Comparison of ENCODE assay signal across 10 mouse cellular contexts in the genomic region with DNA sequence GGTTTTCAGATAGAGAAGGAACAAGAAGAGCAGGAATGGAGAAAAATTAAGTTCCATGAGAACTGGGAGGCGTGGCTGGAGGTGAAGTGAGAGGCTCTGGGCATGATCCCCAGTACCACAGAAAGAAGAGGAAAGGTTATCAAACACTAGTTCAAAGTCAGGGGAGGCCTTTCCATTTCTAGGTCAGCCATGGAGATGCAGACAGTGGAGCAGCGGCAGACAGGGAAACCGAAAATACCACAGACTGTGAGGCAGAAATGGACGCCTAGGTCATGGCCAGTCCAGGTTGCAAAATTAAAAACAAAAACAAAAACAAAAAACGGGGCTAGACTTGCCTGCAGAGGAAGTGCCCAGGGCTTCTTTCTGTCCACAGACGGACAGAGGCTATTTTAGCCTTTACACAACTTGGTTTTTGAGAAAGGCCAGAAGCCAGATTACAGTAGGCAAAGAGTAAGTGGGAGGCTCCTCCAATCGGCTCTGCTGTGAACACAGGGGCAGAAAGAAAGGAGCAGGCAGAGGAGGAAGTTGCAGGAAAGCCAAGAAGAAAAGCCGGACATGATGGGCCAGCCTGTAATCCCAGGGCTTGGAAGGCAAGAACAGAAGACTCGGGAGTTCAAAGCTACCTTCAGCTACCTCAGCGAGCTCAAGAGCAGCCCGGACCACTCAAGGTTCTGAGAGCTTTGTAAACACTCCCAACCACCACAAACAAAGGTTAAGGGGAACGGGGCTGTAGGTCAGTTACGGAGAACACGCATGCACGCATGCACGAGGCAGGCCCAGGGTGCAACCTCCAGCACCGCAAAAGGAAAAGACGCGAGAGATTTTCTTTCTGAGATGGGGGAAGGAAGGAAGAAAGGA. TPM values are rescaled to one million over a fixed set of nuclear protein-coding genes. Genes with fewer than 3 reads are reported as not detected.
DNase-seq lines count a peak whose midpoint lies in the region; ATAC-seq lines count a peak whose summit lies in the region.
"Had no signal": no experiment of that assay in that cellular context is flagged by ENCODE, and none has a peak within 500 bp of the region (broad histone marks: within the 10 kb centered on the region; RNA-seq: fewer than 3 reads in every experiment).

No protein-coding gene starts in this region.

- H3K36me3 ChIP-seq in forebrain, embryonic 10.5 days (replicated peaks): peaks cover 40% of the 10 kb centered on the region
- H3K36me3 ChIP-seq in forebrain, embryonic 16.5 days (ENCODE audit: control insufficient read depth, insufficient read depth): no peaks in the 10 kb centered on the region
- H3K36me3 ChIP-seq in liver, embryonic 11.5 days (ENCODE audit: control insufficient read depth, insufficient read depth, low read length): no peaks in the 10 kb centered on the region
- H3K36me3 ChIP-seq in limb, embryonic 10.5 days: peaks cover 31% of the 10 kb centered on the region
- H3K36me3 ChIP-seq in hindbrain, embryonic 12.5 days: peaks cover 3% of the 10 kb centered on the region; the same call in 1 of the 2 replicates
- H3K36me3 ChIP-seq: liver, embryonic 15.5 days had no signal

- H3K4me2 ChIP-seq in forebrain, embryonic 16.5 days (ENCODE audit: low read length): no peak overlapping the region
- H3K4me2 ChIP-seq in liver, embryonic 11.5 days: peak overlapping the region; percentile 12; the same call in 1 of the 2 replicates
- H3K4me2 ChIP-seq in hindbrain, embryonic 12.5 days (replicated peaks): no peak overlapping the region
- H3K4me2 ChIP-seq: liver, embryonic 15.5 days had no signal

- 83% methylated on average over 19 of the region's 19 CpGs for WGBS in forebrain, embryonic 10.5 days
- WGBS in forebrain, embryonic 16.5 days: 77% methylated on average over 19 of the region's 19 CpGs
- 43% methylated on average over 19 of the region's 19 CpGs for whole genome bisulfite sequencing in liver, embryonic 11.5 days
- 75% methylated on average over 19 of the region's 19 CpGs for WGBS in limb, embryonic 10.5 days
- 82% methylated on average over 19 of the region's 19 CpGs for WGBS in hindbrain, embryonic 12.5 days

- DNase-seq in forebrain, embryonic 10.5 days (ENCODE audit: extremely low spot score, low spot score): no peak
- no peak for DNase-seq in liver, embryonic 11.5 days (ENCODE audit: low spot score)
- no peak for DNase-seq in liver
- DNase-seq in limb, embryonic 10.5 days (ENCODE audit: low spot score): no peak
- DNase-seq in embryo, embryonic 11 days: no peak

- H3K9me3 ChIP-seq in forebrain, embryonic 10.5 days: no peaks in the 10 kb centered on the region
- no peaks in the 10 kb centered on the region for H3K9me3 ChIP-seq in forebrain, embryonic 16.5 days (ENCODE audit: control insufficient read depth, low read length)
- H3K9me3 ChIP-seq in liver, embryonic 11.5 days (ENCODE audit: control insufficient read depth, low read length): no peaks in the 10 kb centered on the region
- no peaks in the 10 kb centered on the region for H3K9me3 ChIP-seq in limb, embryonic 10.5 days (replicated peaks)
- H3K9me3 ChIP-seq in hindbrain, embryonic 12.5 days (replicated peaks): no peaks in the 10 kb centered on the region
- H3K9me3 ChIP-seq: liver, embryonic 15.5 days had no signal

- 0 out of 2 replicates have a peak overlapping the region, but pooled peaks have one; percentile 20 for H3K27ac ChIP-seq in forebrain, embryonic 10.5 days
- H3K27ac ChIP-seq in forebrain, embryonic 16.5 days (ENCODE audit: low read length): no peak overlapping the region
- H3K27ac ChIP-seq in liver, embryonic 11.5 days (ENCODE audit: low read depth, low read length): peak overlapping the region; percentile 19; the same call in 1 of the 2 replicates
- H3K27ac ChIP-seq in limb, embryonic 10.5 days: peak overlapping the region; percentile 61
- H3K27ac ChIP-seq in hindbrain, embryonic 12.5 days: no peak overlapping the region
- H3K27ac ChIP-seq: left cerebral cortex, adult 2 months; liver, embryonic 15.5 days had no signal

- H3K4me1 ChIP-seq in forebrain, embryonic 10.5 days: peaks cover 53% of the 10 kb centered on the region
- peaks cover 16% of the 10 kb centered on the region for H3K4me1 ChIP-seq in forebrain, embryonic 16.5 days (replicated peaks; ENCODE audit: control insufficient read depth, insufficient read depth, low read length)
- H3K4me1 ChIP-seq in liver, embryonic 11.5 days (replicated peaks; ENCODE audit: control insufficient read depth, insufficient read depth, low read length): peaks cover 6% of the 10 kb centered on the region
- H3K4me1 ChIP-seq in limb, embryonic 10.5 days: peaks cover 44% of the 10 kb centered on the region
- H3K4me1 ChIP-seq in hindbrain, embryonic 12.5 days: peaks cover 35% of the 10 kb centered on the region
- H3K4me1 ChIP-seq: liver, embryonic 15.5 days had no signal

- no peak overlapping the region for H3K4me3 ChIP-seq in forebrain, embryonic 10.5 days
- H3K4me3 ChIP-seq in forebrain, embryonic 16.5 days (replicated peaks; ENCODE audit: low read length): no peak overlapping the region
- H3K4me3 ChIP-seq in liver, embryonic 11.5 days (ENCODE audit: low read depth, low read length): no peak overlapping the region
- H3K4me3 ChIP-seq in limb, embryonic 10.5 days: no peak overlapping the region
- no peak overlapping the region for H3K4me3 ChIP-seq in hindbrain, embryonic 12.5 days
- H3K4me3 ChIP-seq: left cerebral cortex, adult 2 months; liver, embryonic 15.5 days had no signal

- H3K27me3 ChIP-seq in forebrain, embryonic 10.5 days (ENCODE audit: poor library complexity, severe bottlenecking): no peaks in the 10 kb centered on the region
- no peaks in the 10 kb centered on the region for H3K27me3 ChIP-seq in forebrain, embryonic 16.5 days (replicated peaks; ENCODE audit: control insufficient read depth, insufficient read depth, low read length)
- H3K27me3 ChIP-seq in liver, embryonic 11.5 days (replicated peaks; ENCODE audit: control insufficient read depth, insufficient read depth, low read length): peaks cover 3% of the 10 kb centered on the region; the same call in 1 of the 2 replicates
- H3K27me3 ChIP-seq in limb, embryonic 10.5 days (ENCODE audit: low read depth, poor library complexity, severe bottlenecking): no peaks in the 10 kb centered on the region
- no peaks in the 10 kb centered on the region for H3K27me3 ChIP-seq in hindbrain, embryonic 12.5 days

- H3K9ac ChIP-seq in forebrain, embryonic 16.5 days (replicated peaks; ENCODE audit: low read depth, low read length): no peak overlapping the region
- no peak overlapping the region for H3K9ac ChIP-seq in liver, embryonic 11.5 days (ENCODE audit: low read depth, low read length)
- H3K9ac ChIP-seq in hindbrain, embryonic 12.5 days: no peak overlapping the region
- H3K9ac ChIP-seq: liver, embryonic 15.5 days had no signal

- ATAC-seq in forebrain, embryonic 16.5 days: no peak
- no peak; the same call in 1 of the 2 replicates for ATAC-seq in liver, embryonic 11.5 days (replicated peaks; ENCODE audit: low FRiP score)
- ATAC-seq in megakaryocyte, adult 5-6 weeks (ENCODE audit: poor library complexity, severe bottlenecking): peak; percentile 10; the same call in 1 of the 2 replicates
- no peak for ATAC-seq in hindbrain, embryonic 12.5 days (ENCODE audit: low FRiP score)

RNA-seq across cellular contexts. Expression of a gene that starts 6.6 kb away (rescaled TPM):
- 29.5 and 30.2 TPM in 2 replicates for polyA plus RNA-seq in forebrain, embryonic 10.5 days (2016; fragmentation: Nextera tagmentation; extraction: Ambion mirVana)
- 18.3 and 21.3 TPM in 2 replicates for polyA plus RNA-seq in forebrain, embryonic 16.5 days (2015; fragmentation: Nextera tagmentation; extraction: Ambion mirVana)
- 7.8 and 9.9 TPM in 2 replicates for polyA plus RNA-seq in liver, embryonic 11.5 days (2014; fragmentation: Nextera tagmentation; extraction: Ambion mirVana)
- polyA plus RNA-seq in limb, embryonic 10.5 days (2016; fragmentation: Nextera tagmentation; extraction: Ambion mirVana): 22.1 and 27.9 TPM in 2 replicates
- 5.0 and 6.2 TPM in 2 replicates for total RNA-seq in megakaryocyte, adult 5-6 weeks (2015)
- total RNA-seq in megakaryocyte, adult 5-6 weeks (2017): 3.9 and 7.1 TPM in 2 replicates
- 55.1 and 57.0 TPM in 2 replicates for polyA plus RNA-seq in hindbrain, embryonic 12.5 days (2016; fragmentation: Nextera tagmentation; extraction: Ambion mirVana)

Comparison
In these comparisons a context has a peak if more than half of its experiments do, and no peak if none do; other contexts are left out.
1. H3K27ac ChIP-seq: peak in forebrain, embryonic 10.5 days (single experiment), liver, embryonic 11.5 days (single experiment) and limb, embryonic 10.5 days (single experiment); none in forebrain, embryonic 16.5 days (single experiment) and hindbrain, embryonic 12.5 days (single experiment).